Mouse (Mus musculus) gastrocnemius, adult 8-10 months (tissue): Measurements from ENCODE around the gene Dazap2. TPM values are rescaled to one million over a fixed set of nuclear protein-coding genes. Genes with fewer than 3 reads are reported as not detected.

Experiments
- microRNA-seq: library from miRNA; unstranded; fragments of <30 nt; microRNA quantifications from one replicate; pipeline ENCODE4 v1.2.0, GENCODE M21; 2022
- total RNA-seq, 4 experiments: library from RNA; stranded (reverse); gene quantifications; 2 replicates each; pipeline ENCODE4 v1.2.4; 2022

Dazap2 gene
- total RNA-seq, 4 experiments from 2014 or later: 54.7 to 69.4 (median 57.5) TPM

Small RNA genes lying within 50 kb of the gene (microRNA-seq; reads per million reads assigned to microRNA genes)
- not detected for gene Mir6961

Other genes starting within 250 kb of the Dazap2 start
- gene Gm5475, start 193.2 kb upstream of the Dazap2 start, total RNA-seq: under 1 TPM in 1 of 4 experiments, not detected in 3; 0.12 TPM
- 10 to 100 TPM; 31.0 to 39.7 (median 36.9) TPM for gene Slc11a2, start 190.3 kb upstream of the Dazap2 start, total RNA-seq
- 1 to 10 TPM; 6.6 to 7.9 (median 7.0) TPM for gene Letmd1, start 146.3 kb upstream of the Dazap2 start, total RNA-seq
- 1 to 10 TPM; 2.6 to 4.0 (median 3.4) TPM for gene Csrnp2, start 119.9 kb upstream of the Dazap2 start, total RNA-seq
- 10 to 100 TPM in 2 of 4 experiments, 1 to 10 TPM in 2; 7.9 to 11.6 (median 9.7) TPM for gene Tfcp2, start 63.3 kb upstream of the Dazap2 start, total RNA-seq
- gene Pou6f1, start 15.4 kb upstream of the Dazap2 start, total RNA-seq: 10 to 100 TPM; 14.7 to 16.6 (median 16.2) TPM
- 1 to 10 TPM; 1.6 to 4.0 (median 2.1) TPM for gene Smagp, start 21.6 kb downstream of the Dazap2 start, total RNA-seq
- gene Bin2, start 54.2 kb downstream of the Dazap2 start, total RNA-seq: under 1 TPM in 2 of 4 experiments, not detected in 2; 0.36 to 0.40 TPM
- under 1 TPM in 1 of 4 experiments, not detected in 3; 0.35 TPM for gene Cela1, start 72.6 kb downstream of the Dazap2 start, total RNA-seq
- gene Galnt6, start 114.0 kb downstream of the Dazap2 start, total RNA-seq: under 1 TPM in 1 of 4 experiments, not detected in 3; 0.07 TPM
- gene Slc4a8, start 146.4 kb downstream of the Dazap2 start, total RNA-seq: 1 to 10 TPM in 2 of 4 experiments, under 1 TPM in 2; 0.65 to 1.6 (median 1.2) TPM